Mouse (Mus musculus) kidney, adult 2 months (tissue): ENCODE results near the gene Luzp1. TPM values are rescaled to one million over a fixed set of nuclear protein-coding genes. Genes with fewer than 3 reads are reported as not detected.

Source experiments
- DNase-seq: peaks from one replicate; pipeline ENCODE4 v3.0.0; 2021
- H3K27ac ChIP-seq: fragments of 200-500 bp; 2 replicates; pipeline ENCODE4 v1.5.1; 2012; ENCODE audit warnings: low read depth, low read length, control low read depth, inconsistent platforms; ENCODE audit not compliant: insufficient read depth
- H3K27me3 ChIP-seq: fragments of 200-500 bp; replicated peaks from 2 replicates; pipeline ENCODE4 v1.6.1; 2012; ENCODE audit warnings: mild to moderate bottlenecking, moderate library complexity, low read length, inconsistent platforms; ENCODE audit not compliant: control insufficient read depth, insufficient read depth
- H3K36me3 ChIP-seq: fragments of 200-500 bp; 2 replicates; pipeline ENCODE4 v1.6.1; 2012; ENCODE audit warnings: mild to moderate bottlenecking, moderate library complexity, low read length, inconsistent platforms; ENCODE audit not compliant: control insufficient read depth, insufficient read depth
- H3K4me1 ChIP-seq: fragments of 200-500 bp; 2 replicates; pipeline ENCODE4 v1.6.1; 2011; ENCODE audit warnings: low read length; ENCODE audit not compliant: control insufficient read depth, insufficient read depth
- H3K4me3 ChIP-seq: fragments of 200-500 bp; 2 replicates; pipeline ENCODE4 v1.5.1; 2011; ENCODE audit warnings: mild to moderate bottlenecking, low read depth, low read length, control low read depth; ENCODE audit not compliant: insufficient read depth
- CTCF ChIP-seq: fragments of 200-500 bp; conservative IDR thresholded peaks from 2 replicates; pipeline ENCODE4 v1.5.1; 2011; ENCODE audit warnings: low read depth, mild to moderate bottlenecking, control low read depth, low read length, moderate library complexity, mixed read lengths; ENCODE audit not compliant: insufficient read depth, insufficient read length
- POLR2A ChIP-seq: fragments of 200-500 bp; IDR thresholded peaks from one replicate; pipeline ENCODE4 v1.6.1; 2011; ENCODE audit warnings: low read depth, low read length, control low read depth
- WGBS: fragments of 180-500 bp; shearing (Covaris S2); methylation state at CpG from one replicate; pipeline ENCODE4 v1.1.7; 2018; 5-methylcytosine and 5-hydroxymethylcytosine counted together
- polyA plus RNA-seq: library from polyadenylated mRNA; depleted of rRNA; stranded (reverse); fragments of >200 nt; gene quantifications from 2 replicates; pipeline ENCODE4 v1.2.3, GENCODE M21; 2012

Gene Luzp1
- polyA plus RNA-seq, 1 experiment, result 12.5 TPM

- no peak for TF ChIP-seq CTCF
- TF ChIP-seq POLR2A, result no peak
- Histone ChIP-seq H3K27ac (no peak overlapping the region), H3K4me1 (no peaks in the 10 kb centered on the region), H3K27me3 (no peaks in the 10 kb centered on the region), H3K4me3 (no peak overlapping the region), H3K36me3 (no peaks in the 10 kb centered on the region)
- DNase-seq, result no peak
- 37% methylated on average over 4 of the region's 4 CpGs for WGBS
These were observed 30.5 kb upstream of the Luzp1 start for GRCm38 (mm10) chr4:136439106-136439505.

- no peaks in the 10 kb centered on the region for H3K4me1 ChIP-seq
- DNase-seq, result no peak
- H3K27ac ChIP-seq, result no peak overlapping the region
- no peaks in the 10 kb centered on the region for H3K36me3 ChIP-seq
- no peak for TF ChIP-seq POLR2A
- no peak for TF ChIP-seq CTCF
- no peaks in the 10 kb centered on the region for H3K27me3 ChIP-seq
- H3K4me3 ChIP-seq, result no peak overlapping the region
- 64% methylated on average over 15 of the region's 15 CpGs for WGBS
These were observed 28.1 kb upstream of the Luzp1 start for GRCm38 (mm10) chr4:136441354-136442043.

- H3K4me3 ChIP-seq, result no peak overlapping the region
- DNase-seq, result no peak
- no peak overlapping the region for H3K27ac ChIP-seq
- H3K4me1 ChIP-seq, result no peaks in the 10 kb centered on the region
- TF ChIP-seq POLR2A, result no peak
- TF ChIP-seq CTCF, result no peak
- WGBS, result 66% methylated on average over 4 of the region's 4 CpGs
- H3K27me3 ChIP-seq, result no peaks in the 10 kb centered on the region
- no peaks in the 10 kb centered on the region for H3K36me3 ChIP-seq
These were observed 25.0 kb upstream of the Luzp1 start for GRCm38 (mm10) chr4:136444561-136444960.

- no peak for DNase-seq
- TF ChIP-seq POLR2A (no peak), CTCF (no peak)
- 86% methylated on average over 5 of the region's 5 CpGs for WGBS
- Histone ChIP-seq H3K27ac (no peak overlapping the region), H3K36me3 (no peaks in the 10 kb centered on the region), H3K27me3 (no peaks in the 10 kb centered on the region), H3K4me1 (no peaks in the 10 kb centered on the region), H3K4me3 (no peak overlapping the region)
These were observed 19.8 kb upstream of the Luzp1 start for GRCm38 (mm10) chr4:136449795-136450194.

GRCm38 (mm10) chr4:136450271-136450670 lies 19.3 kb upstream of the Luzp1 start:
- DNase-seq, result no peak
- WGBS, result 87% methylated on average over 4 of the region's 4 CpGs
- no peaks in the 10 kb centered on the region for H3K4me1 ChIP-seq
- H3K4me3 ChIP-seq, result no peak overlapping the region
- no peaks in the 10 kb centered on the region for H3K36me3 ChIP-seq
- H3K27ac ChIP-seq, result no peak overlapping the region
- no peak for TF ChIP-seq CTCF
- no peak for TF ChIP-seq POLR2A
- no peaks in the 10 kb centered on the region for H3K27me3 ChIP-seq

- DNase-seq, result peak; percentile 50
- TF ChIP-seq POLR2A, result no peak
- no peak for TF ChIP-seq CTCF
- Histone ChIP-seq H3K36me3 (no peaks in the 10 kb centered on the region), H3K4me1 (no peaks in the 10 kb centered on the region), H3K27me3 (no peaks in the 10 kb centered on the region), H3K27ac (no peak overlapping the region), H3K4me3 (no peak overlapping the region)
- 7% methylated on average over 6 of the region's 6 CpGs for WGBS
These were observed 18.0 kb upstream of the Luzp1 start for GRCm38 (mm10) chr4:136451564-136451963.

GRCm38 (mm10) chr4:136452286-136452685 lies 17.3 kb upstream of the Luzp1 start:
- Histone ChIP-seq H3K4me3 (no peak overlapping the region), H3K36me3 (no peaks in the 10 kb centered on the region), H3K27ac (no peak overlapping the region), H3K4me1 (no peaks in the 10 kb centered on the region), H3K27me3 (no peaks in the 10 kb centered on the region)
- no peak for TF ChIP-seq POLR2A
- TF ChIP-seq CTCF, result no peak
- peak; percentile 61 for DNase-seq
- WGBS, result 62% methylated on average over 3 of the region's 3 CpGs
